Mouse (Mus musculus): Measurements from ENCODE around the gene Arhgef3. TPM values are rescaled to one million over a fixed set of nuclear protein-coding genes. Genes with fewer than 3 reads are reported as not detected.

The Arhgef3 gene
- polyA plus RNA-seq, 1 experiment from 2014 or later: 3.5 TPM

DNA sequence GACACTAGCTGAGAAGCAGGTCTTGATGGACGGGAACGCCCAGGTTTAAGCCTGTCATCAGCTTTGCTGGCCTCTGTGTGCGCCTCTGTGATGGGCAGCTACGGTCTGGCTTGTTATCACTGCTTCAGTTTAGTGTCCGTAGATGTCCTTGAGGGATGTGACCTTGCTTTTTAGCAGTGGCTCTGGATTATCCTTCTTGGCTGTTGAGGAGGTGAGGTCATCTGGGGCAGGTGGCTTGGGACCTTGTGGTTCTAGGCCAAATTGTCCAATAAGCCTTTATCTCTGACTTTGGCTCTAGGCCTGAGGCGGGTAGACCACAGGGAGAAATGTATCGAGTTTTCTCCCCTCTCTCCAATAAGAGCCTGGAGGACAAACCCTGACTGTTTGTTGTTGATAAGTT lies 33.0 kb downstream of the Arhgef3 start:
- Histone ChIP-seq H3K4me2 (replicated peaks; ENCODE audit: low read depth, low read length) (no peak overlapping the region), H3K9ac (ENCODE audit: low read depth, low read length) (no peak overlapping the region), H3K9me3 (ENCODE audit: control insufficient read depth, low read length) (no peaks in the 10 kb centered on the region), H3K27me3 (ENCODE audit: control insufficient read depth, insufficient read depth, low read length) (no peaks in the 10 kb centered on the region), H3K27ac (ENCODE audit: low read depth, low read length) (no peak overlapping the region), H3K4me1 (replicated peaks; ENCODE audit: control insufficient read depth, insufficient read depth, low read length) (no peaks in the 10 kb centered on the region), H3K4me3 (ENCODE audit: low read depth, low read length) (no peak overlapping the region), H3K36me3 (ENCODE audit: control insufficient read depth, insufficient read depth, low read length) (no peaks in the 10 kb centered on the region)
- DNase-seq (ENCODE audit: low spot score): no peak
- ATAC-seq (ENCODE audit: low FRiP score): no peak
- WGBS: 85% methylated on average over 7 of the region's 7 CpGs

GRCm38 (mm10) chr14:27149401-27149800 lies 34.7 kb downstream of the Arhgef3 start:
- H3K4me2 ChIP-seq (replicated peaks; ENCODE audit: low read depth, low read length): no peak overlapping the region
- WGBS: 92% methylated on average over 5 of the region's 5 CpGs
- DNase-seq (ENCODE audit: low spot score) (no peak), ATAC-seq (ENCODE audit: low FRiP score) (no peak)
- H3K27me3 ChIP-seq (ENCODE audit: control insufficient read depth, insufficient read depth, low read length): no peaks in the 10 kb centered on the region
- H3K4me1 ChIP-seq (replicated peaks; ENCODE audit: control insufficient read depth, insufficient read depth, low read length): no peaks in the 10 kb centered on the region
- no peak overlapping the region for H3K4me3 ChIP-seq (ENCODE audit: low read depth, low read length)
- H3K36me3 ChIP-seq (ENCODE audit: control insufficient read depth, insufficient read depth, low read length): no peaks in the 10 kb centered on the region
- H3K9me3 ChIP-seq (ENCODE audit: control insufficient read depth, low read length): no peaks in the 10 kb centered on the region
- no peak overlapping the region for H3K9ac ChIP-seq (ENCODE audit: low read depth, low read length)
- H3K27ac ChIP-seq (ENCODE audit: low read depth, low read length): no peak overlapping the region

DNA sequence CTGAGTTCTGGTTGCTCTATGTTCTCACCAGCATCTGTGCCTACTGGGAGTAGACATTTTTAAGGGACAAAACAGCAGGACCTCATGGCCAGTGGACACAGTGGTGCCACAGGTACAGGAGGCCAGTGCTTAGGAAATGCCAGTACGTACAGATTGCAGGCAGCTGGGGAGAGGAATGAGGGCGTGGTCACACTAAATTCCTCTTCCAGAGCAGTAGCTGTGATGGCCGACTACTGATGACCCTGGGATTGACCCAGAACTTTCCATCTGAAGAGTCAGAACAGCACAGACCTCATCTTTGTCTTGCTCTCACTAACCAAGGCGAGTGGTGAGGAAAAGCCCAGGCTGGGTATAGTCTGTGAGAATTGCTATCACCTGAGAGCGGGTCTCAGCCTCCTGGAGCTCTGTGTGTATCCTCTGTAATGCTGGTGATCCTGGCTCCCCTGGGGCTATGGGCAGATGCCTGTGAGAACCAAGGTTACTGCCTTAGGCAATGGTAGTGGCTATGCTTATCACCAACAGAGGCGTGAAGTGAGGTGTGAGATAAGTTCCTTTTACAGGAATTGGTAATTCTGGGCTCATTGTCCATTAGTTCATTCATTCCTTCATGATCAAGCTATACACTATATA lies 35.4 kb downstream of the Arhgef3 start:
- DNase-seq (ENCODE audit: low spot score) (no peak), ATAC-seq (ENCODE audit: low FRiP score) (no peak)
- H3K9me3 ChIP-seq (ENCODE audit: control insufficient read depth, low read length): no peaks in the 10 kb centered on the region
- H3K27ac ChIP-seq (ENCODE audit: low read depth, low read length): no peak overlapping the region
- H3K9ac ChIP-seq (ENCODE audit: low read depth, low read length): no peak overlapping the region
- H3K4me3 ChIP-seq (ENCODE audit: low read depth, low read length): no peak overlapping the region
- no peaks in the 10 kb centered on the region for H3K4me1 ChIP-seq (replicated peaks; ENCODE audit: control insufficient read depth, insufficient read depth, low read length)
- no peaks in the 10 kb centered on the region for H3K36me3 ChIP-seq (ENCODE audit: control insufficient read depth, insufficient read depth, low read length)
- H3K4me2 ChIP-seq (replicated peaks; ENCODE audit: low read depth, low read length): no peak overlapping the region
- H3K27me3 ChIP-seq (ENCODE audit: control insufficient read depth, insufficient read depth, low read length): no peaks in the 10 kb centered on the region
- 65% methylated on average over 6 of the region's 6 CpGs for WGBS

GRCm38 (mm10) chr14:27151432-27151831 lies 36.7 kb downstream of the Arhgef3 start:
- WGBS: 52% methylated on average over 8 of the region's 8 CpGs
- no peak overlapping the region for H3K4me3 ChIP-seq (ENCODE audit: low read depth, low read length)
- no peak for ATAC-seq (ENCODE audit: low FRiP score)
- no peaks in the 10 kb centered on the region for H3K36me3 ChIP-seq (ENCODE audit: control insufficient read depth, insufficient read depth, low read length)
- DNase-seq (ENCODE audit: low spot score): no peak
- no peak overlapping the region for H3K9ac ChIP-seq (ENCODE audit: low read depth, low read length)
- no peak overlapping the region for H3K27ac ChIP-seq (ENCODE audit: low read depth, low read length)
- H3K4me2 ChIP-seq (replicated peaks; ENCODE audit: low read depth, low read length): no peak overlapping the region
- H3K27me3 ChIP-seq (ENCODE audit: control insufficient read depth, insufficient read depth, low read length): no peaks in the 10 kb centered on the region
- no peaks in the 10 kb centered on the region for H3K9me3 ChIP-seq (ENCODE audit: control insufficient read depth, low read length)
- H3K4me1 ChIP-seq (replicated peaks; ENCODE audit: control insufficient read depth, insufficient read depth, low read length): no peaks in the 10 kb centered on the region

DNA sequence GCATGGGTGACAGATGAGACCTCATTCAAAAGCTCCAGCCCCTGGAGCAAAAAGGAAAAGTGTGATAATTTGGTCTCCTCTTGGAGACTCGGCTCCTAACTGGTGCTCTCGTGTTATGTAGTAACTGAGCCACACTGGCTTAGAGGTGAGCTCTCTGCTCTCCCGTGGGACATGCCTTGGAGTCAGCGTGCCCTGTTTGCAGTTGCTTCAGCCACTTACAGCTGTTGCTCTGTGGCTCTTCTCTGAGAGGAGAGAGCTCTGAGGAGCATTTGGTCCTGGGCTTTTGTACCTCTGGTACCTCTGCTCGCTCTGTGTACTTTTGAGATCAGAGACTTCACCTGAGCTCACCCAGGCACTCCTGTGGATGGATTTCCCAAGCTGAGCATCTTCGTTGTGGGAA lies 40.4 kb downstream of the Arhgef3 start:
- ATAC-seq (ENCODE audit: low FRiP score): no peak
- Histone ChIP-seq H3K9me3 (ENCODE audit: control insufficient read depth, low read length) (no peaks in the 10 kb centered on the region), H3K9ac (ENCODE audit: low read depth, low read length) (no peak overlapping the region), H3K27me3 (ENCODE audit: control insufficient read depth, insufficient read depth, low read length) (no peaks in the 10 kb centered on the region), H3K4me3 (ENCODE audit: low read depth, low read length) (no peak overlapping the region), H3K4me1 (replicated peaks; ENCODE audit: control insufficient read depth, insufficient read depth, low read length) (no peaks in the 10 kb centered on the region), H3K27ac (ENCODE audit: low read depth, low read length) (no peak overlapping the region), H3K4me2 (replicated peaks; ENCODE audit: low read depth, low read length) (no peak overlapping the region), H3K36me3 (ENCODE audit: control insufficient read depth, insufficient read depth, low read length) (no peaks in the 10 kb centered on the region)
- WGBS: 74% methylated on average over 6 of the region's 6 CpGs
- DNase-seq (ENCODE audit: low spot score): no peak

DNA sequence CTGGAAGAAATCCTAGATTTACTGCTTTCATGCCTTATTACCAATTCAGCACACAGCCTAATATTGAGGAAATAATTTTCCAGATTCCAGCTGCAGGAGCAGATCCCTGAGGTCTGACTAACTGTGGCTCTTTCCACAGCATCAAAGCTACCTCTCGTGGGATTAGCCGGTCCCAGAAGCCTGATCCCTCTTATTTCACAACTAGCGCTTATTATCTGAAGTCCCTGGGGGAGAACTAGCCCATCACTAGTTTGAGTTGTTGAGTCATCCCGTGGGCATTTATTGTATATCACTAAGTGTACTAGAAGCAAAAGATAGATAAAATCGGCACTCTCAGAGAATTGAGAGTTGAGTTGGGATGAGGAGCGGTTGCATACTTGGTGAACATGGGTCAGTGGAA lies 41.3 kb downstream of the Arhgef3 start:
- no peak overlapping the region for H3K9ac ChIP-seq (ENCODE audit: low read depth, low read length)
- H3K4me1 ChIP-seq (replicated peaks; ENCODE audit: control insufficient read depth, insufficient read depth, low read length): no peaks in the 10 kb centered on the region
- H3K4me3 ChIP-seq (ENCODE audit: low read depth, low read length): no peak overlapping the region
- WGBS: 84% methylated on average over 6 of the region's 6 CpGs
- H3K27me3 ChIP-seq (ENCODE audit: control insufficient read depth, insufficient read depth, low read length): no peaks in the 10 kb centered on the region
- no peak for DNase-seq (ENCODE audit: low spot score)
- H3K4me2 ChIP-seq (replicated peaks; ENCODE audit: low read depth, low read length): no peak overlapping the region
- no peaks in the 10 kb centered on the region for H3K9me3 ChIP-seq (ENCODE audit: control insufficient read depth, low read length)
- no peak for ATAC-seq (ENCODE audit: low FRiP score)
- H3K27ac ChIP-seq (ENCODE audit: low read depth, low read length): no peak overlapping the region
- H3K36me3 ChIP-seq (ENCODE audit: control insufficient read depth, insufficient read depth, low read length): no peaks in the 10 kb centered on the region

- no peaks in the 10 kb centered on the region for H3K9me3 ChIP-seq (ENCODE audit: control insufficient read depth, low read length)
- 64% methylated on average over 3 of the region's 3 CpGs for WGBS
- no peaks in the 10 kb centered on the region for H3K36me3 ChIP-seq (ENCODE audit: control insufficient read depth, insufficient read depth, low read length)
- H3K9ac ChIP-seq (ENCODE audit: low read depth, low read length): no peak overlapping the region
- H3K4me2 ChIP-seq (replicated peaks; ENCODE audit: low read depth, low read length): no peak overlapping the region
- ATAC-seq (ENCODE audit: low FRiP score) (no peak), DNase-seq (ENCODE audit: low spot score) (no peak)
- H3K4me1 ChIP-seq (replicated peaks; ENCODE audit: control insufficient read depth, insufficient read depth, low read length): no peaks in the 10 kb centered on the region
- no peak overlapping the region for H3K27ac ChIP-seq (ENCODE audit: low read depth, low read length)
- H3K27me3 ChIP-seq (ENCODE audit: control insufficient read depth, insufficient read depth, low read length): no peaks in the 10 kb centered on the region
- H3K4me3 ChIP-seq (ENCODE audit: low read depth, low read length): no peak overlapping the region
These were observed 43.4 kb downstream of the Arhgef3 start for GRCm38 (mm10) chr14:27158133-27158532.

GRCm38 (mm10) chr14:27158782-27159181 lies 44.1 kb downstream of the Arhgef3 start:
- no peak overlapping the region for H3K27ac ChIP-seq (ENCODE audit: low read depth, low read length)
- H3K36me3 ChIP-seq (ENCODE audit: control insufficient read depth, insufficient read depth, low read length): no peaks in the 10 kb centered on the region
- no peak overlapping the region for H3K4me2 ChIP-seq (replicated peaks; ENCODE audit: low read depth, low read length)
- no peak overlapping the region for H3K4me3 ChIP-seq (ENCODE audit: low read depth, low read length)
- H3K27me3 ChIP-seq (ENCODE audit: control insufficient read depth, insufficient read depth, low read length): no peaks in the 10 kb centered on the region
- no peaks in the 10 kb centered on the region for H3K4me1 ChIP-seq (replicated peaks; ENCODE audit: control insufficient read depth, insufficient read depth, low read length)
- H3K9ac ChIP-seq (ENCODE audit: low read depth, low read length): no peak overlapping the region
- 71% methylated on average over 2 of the region's 2 CpGs for WGBS
- ATAC-seq (ENCODE audit: low FRiP score): no peak
- no peaks in the 10 kb centered on the region for H3K9me3 ChIP-seq (ENCODE audit: control insufficient read depth, low read length)
- DNase-seq (ENCODE audit: low spot score): no peak

GRCm38 (mm10) chr14:27160762-27161161 lies 46.1 kb downstream of the Arhgef3 start:
- no peak overlapping the region for H3K4me3 ChIP-seq (ENCODE audit: low read depth, low read length)
- H3K27me3 ChIP-seq (ENCODE audit: control insufficient read depth, insufficient read depth, low read length): no peaks in the 10 kb centered on the region
- no peaks in the 10 kb centered on the region for H3K36me3 ChIP-seq (ENCODE audit: control insufficient read depth, insufficient read depth, low read length)
- ATAC-seq (ENCODE audit: low FRiP score) (no peak), DNase-seq (ENCODE audit: low spot score) (no peak)
- H3K4me2 ChIP-seq (replicated peaks; ENCODE audit: low read depth, low read length): no peak overlapping the region
- no peak overlapping the region for H3K27ac ChIP-seq (ENCODE audit: low read depth, low read length)
- H3K9me3 ChIP-seq (ENCODE audit: control insufficient read depth, low read length): no peaks in the 10 kb centered on the region
- no peak overlapping the region for H3K9ac ChIP-seq (ENCODE audit: low read depth, low read length)
- H3K4me1 ChIP-seq (replicated peaks; ENCODE audit: control insufficient read depth, insufficient read depth, low read length): no peaks in the 10 kb centered on the region
- 91% methylated on average over 7 of the region's 7 CpGs for WGBS
